Mouse (Mus musculus): ENCODE measurements at regions not wholly inside any gene's neighbourhood (a gene's known extent, or its start where the extent isn't known, plus 50 kb on each side); places are given as distances from the start of the nearest gene placed in this dataset.

DNA sequence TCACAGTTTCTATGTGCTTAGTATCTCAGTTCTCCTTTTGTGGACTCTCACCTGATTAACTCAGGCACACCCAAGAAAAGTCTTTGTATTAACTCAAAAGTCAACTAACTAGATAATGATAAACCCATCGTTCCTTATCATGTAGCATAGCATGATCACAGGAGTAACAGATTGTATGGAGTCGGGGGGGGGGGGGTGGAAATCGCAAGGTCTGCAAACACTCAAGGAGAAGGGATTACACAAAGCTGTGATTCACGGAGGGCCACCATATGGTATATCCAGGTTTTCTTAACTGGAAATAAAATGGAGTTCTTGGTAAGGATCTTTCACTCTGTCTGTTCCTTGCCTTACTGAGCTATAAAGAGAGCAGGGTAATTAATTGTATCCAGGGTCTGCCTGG, 190.1 kb upstream of the Arid1b start:
- TF ChIP-seq POLR2A (IDR thresholded peaks at IDR 0.05; ENCODE audit: insufficient read length, low read depth) = no peak
- no peak for TF ChIP-seq TCF3 (IDR thresholded peaks at IDR 0.05; ENCODE audit: insufficient read length, low read depth)
- TF ChIP-seq USF1 (IDR thresholded peaks at IDR 0.05; ENCODE audit: low read depth) = no peak
- no peak for TF ChIP-seq TCF12 (IDR thresholded peaks at IDR 0.05; ENCODE audit: insufficient read depth, poor library complexity, severe bottlenecking)
- no peak for TF ChIP-seq POLR2AphosphoS2 (IDR thresholded peaks at IDR 0.05; ENCODE audit: insufficient read length, low read depth)
- no peak for TF ChIP-seq MAX (IDR thresholded peaks at IDR 0.05; ENCODE audit: low read depth)
- TF ChIP-seq MYOD1 (IDR thresholded peaks at IDR 0.05; ENCODE audit: control insufficient read depth in 1 of 3, insufficient read length in 2 of 3, low read depth in 2 of 3) = no peak
- TF ChIP-seq CEBPB (IDR thresholded peaks at IDR 0.05; ENCODE audit: insufficient read depth, poor library complexity, severe bottlenecking) = no peak
- TF ChIP-seq E2F4 (IDR thresholded peaks at IDR 0.05; ENCODE audit: insufficient read depth) = no peak
- TF ChIP-seq SRF (IDR thresholded peaks at IDR 0.05; ENCODE audit: control insufficient read depth, insufficient read length, low read depth) = no peak
- TF ChIP-seq MYOG (IDR thresholded peaks at IDR 0.05; ENCODE audit: control insufficient read depth in 1 of 3, insufficient read depth in 1 of 3, insufficient read length in 2 of 3, low read depth in 2 of 3) = no peak
